Mouse (Mus musculus) gastrocnemius, postnatal 4 days (tissue): Measurements from ENCODE around the gene Bloc1s3. TPM values are rescaled to one million over a fixed set of nuclear protein-coding genes. Genes with fewer than 3 reads are reported as not detected.

Experiments used
- DNase-seq, 2 experiments: peaks; one replicate each; pipeline ENCODE4 v3.0.0; 2021 to 2022; ENCODE audit warnings: low spot score in 2 of 2, mixed read lengths in 2 of 2
- total RNA-seq, 2 experiments: library from RNA; stranded (reverse); gene quantifications; 2 replicates each; pipeline ENCODE4 v1.2.3; 2021

The Bloc1s3 gene
- total RNA-seq, 2 experiments from 2014 or later: 1.9 to 2.3 TPM

GRCm38 (mm10) chr7:19455819-19456495 lies 52.2 kb downstream of the Bloc1s3 start:
- no peak for DNase-seq

DNA sequence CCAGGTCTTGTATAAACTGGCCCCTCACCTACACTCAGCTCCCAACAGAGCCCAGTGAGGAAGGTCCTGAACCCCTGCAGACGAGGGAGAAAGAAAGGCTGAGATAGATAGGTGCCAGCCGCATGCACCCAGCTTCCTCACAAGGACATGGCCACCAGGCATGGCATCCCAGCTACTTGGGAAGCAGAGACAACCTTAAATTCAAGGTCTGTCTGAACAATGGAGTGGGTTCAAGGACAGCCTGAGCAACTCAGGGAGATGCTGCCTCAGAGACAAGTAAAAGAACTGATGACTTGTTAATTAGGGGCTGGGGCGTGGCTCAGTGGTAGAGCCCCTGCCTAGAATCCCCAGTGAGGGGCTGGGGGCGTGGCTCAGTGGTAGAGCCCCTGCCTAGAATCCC lies 53.0 kb downstream of the Bloc1s3 start:
- DNase-seq: no peak

Other genes with a start within 250 kb of the Bloc1s3 start
- 10 to 100 TPM; 65.3 to 71.9 TPM for gene Vasp, start 236.6 kb downstream of the Bloc1s3 start, total RNA-seq
- gene Ppm1n, start 228.3 kb downstream of the Bloc1s3 start, total RNA-seq: not detected
- gene Rtn2, start 225.7 kb downstream of the Bloc1s3 start, total RNA-seq: 100 to 1,000 TPM; 473 to 501 TPM
- 1 to 10 TPM; 2.5 to 3.8 TPM for gene Fosb, start 198.3 kb downstream of the Bloc1s3 start, total RNA-seq
- gene Ercc1, start 163.6 kb downstream of the Bloc1s3 start, total RNA-seq: 10 to 100 TPM; 33.1 to 34.5 TPM
- 10 to 100 TPM in 1 of 2 experiments, 1 to 10 TPM in 1; 9.7 to 10.8 TPM for gene Cd3eap, start 148.9 kb downstream of the Bloc1s3 start, total RNA-seq
- gene Ppp1r13l, start 148.6 kb downstream of the Bloc1s3 start, total RNA-seq: 1 to 10 TPM; 4.6 to 6.6 TPM
- 10 to 100 TPM; 18.6 to 21.0 TPM for gene Ercc2, start 126.4 kb downstream of the Bloc1s3 start, total RNA-seq
- under 1 TPM in 1 of 2 experiments, not detected in 1; 0.16 TPM for gene Klc3, start 104.3 kb downstream of the Bloc1s3 start, total RNA-seq
- gene Ckm, start 103.6 kb downstream of the Bloc1s3 start, total RNA-seq: over 10,000 TPM; 12,501 to 12,915 TPM
- gene Mark4, start 49.5 kb downstream of the Bloc1s3 start, total RNA-seq: 10 to 100 TPM; 18.9 to 20.5 TPM
- gene Exoc3l2, start 45.0 kb downstream of the Bloc1s3 start, total RNA-seq: under 1 TPM; 0.65 to 0.83 TPM
- gene Trappc6a, start within 50 bp of the Bloc1s3 start, total RNA-seq: 10 to 100 TPM; 27.3 to 30.6 TPM
- under 1 TPM; 0.10 to 0.12 TPM for gene Nkpd1, start 9.5 kb upstream of the Bloc1s3 start, total RNA-seq
- gene Ppp1r37, start 54.7 kb upstream of the Bloc1s3 start, total RNA-seq: 10 to 100 TPM; 44.7 to 46.6 TPM
- gene Zfp296, start 68.9 kb upstream of the Bloc1s3 start, total RNA-seq: under 1 TPM in 1 of 2 experiments, not detected in 1; 0.17 TPM
- 10 to 100 TPM; 52.3 to 56.4 TPM for gene Gemin7, start 69.2 kb upstream of the Bloc1s3 start, total RNA-seq
- 10 to 100 TPM; 29.9 to 32.8 TPM for gene Clasrp, start 96.1 kb upstream of the Bloc1s3 start, total RNA-seq
- 10 to 100 TPM; 10.4 to 10.7 TPM for gene Relb, start 121.1 kb upstream of the Bloc1s3 start, total RNA-seq
- 10 to 100 TPM; 51.9 to 62.0 TPM for gene Clptm1, start 156.7 kb upstream of the Bloc1s3 start, total RNA-seq
- gene Apoc2, start 169.6 kb upstream of the Bloc1s3 start, total RNA-seq: 1 to 10 TPM in 1 of 2 experiments, under 1 TPM in 1; 0.88 to 2.1 TPM
- gene Gm44805, start 173.1 kb upstream of the Bloc1s3 start, total RNA-seq: not detected
- gene Apoc4, start 173.1 kb upstream of the Bloc1s3 start, total RNA-seq: 1 to 10 TPM in 1 of 2 experiments, under 1 TPM in 1; 0.42 to 4.7 TPM
- 10 to 100 TPM in 1 of 2 experiments, 1 to 10 TPM in 1; 1.7 to 14.7 TPM for gene Apoc1, start 184.3 kb upstream of the Bloc1s3 start, total RNA-seq
- 100 to 1,000 TPM; 136 to 167 TPM for gene Apoe, start 190.8 kb upstream of the Bloc1s3 start, total RNA-seq
- 10 to 100 TPM; 68.4 to 72.0 TPM for gene Tomm40, start 207.1 kb upstream of the Bloc1s3 start, total RNA-seq
- gene Nectin2, start 242.1 kb upstream of the Bloc1s3 start, total RNA-seq: 10 to 100 TPM; 21.1 to 23.2 TPM